Mouse (Mus musculus): Measurements from ENCODE around the gene Pdzd11.

Gene Pdzd11

GRCm38 (mm10) chrX:100625802-100626793, at the start of gene Pdzd11:
Gene Pdzd11, minus strand, starts transcription at chrX:100626568.
- peak; percentile 58 to 79 for DNase-seq (ENCODE audit: low spot score in 2 of 2)

DNA sequence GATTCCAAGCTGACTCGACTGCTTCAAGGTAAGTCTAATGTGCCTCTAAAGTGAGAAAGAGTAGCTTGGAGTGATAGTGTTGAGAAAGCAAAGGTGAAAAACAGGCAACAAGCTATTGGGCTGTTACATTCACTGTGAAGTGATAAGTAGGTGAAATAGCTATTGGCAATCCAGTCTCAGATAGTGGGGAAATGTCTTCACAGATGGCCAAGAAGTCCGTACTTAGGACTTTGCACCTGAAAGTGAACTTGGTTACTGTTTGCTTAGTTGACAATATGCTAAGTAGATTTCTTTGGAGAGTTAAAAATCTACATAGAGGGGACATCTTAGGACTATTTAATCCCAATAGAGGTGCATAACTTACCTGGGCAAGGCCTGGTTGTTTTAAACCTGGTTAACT, 38.5 kb upstream of the Pdzd11 start:
- no peak for DNase-seq (ENCODE audit: low spot score in 2 of 2)

- DNase-seq (ENCODE audit: low spot score in 2 of 2) = no peak
These were observed 26.5 kb upstream of the Pdzd11 start for GRCm38 (mm10) chrX:100652848-100653247.

DNA sequence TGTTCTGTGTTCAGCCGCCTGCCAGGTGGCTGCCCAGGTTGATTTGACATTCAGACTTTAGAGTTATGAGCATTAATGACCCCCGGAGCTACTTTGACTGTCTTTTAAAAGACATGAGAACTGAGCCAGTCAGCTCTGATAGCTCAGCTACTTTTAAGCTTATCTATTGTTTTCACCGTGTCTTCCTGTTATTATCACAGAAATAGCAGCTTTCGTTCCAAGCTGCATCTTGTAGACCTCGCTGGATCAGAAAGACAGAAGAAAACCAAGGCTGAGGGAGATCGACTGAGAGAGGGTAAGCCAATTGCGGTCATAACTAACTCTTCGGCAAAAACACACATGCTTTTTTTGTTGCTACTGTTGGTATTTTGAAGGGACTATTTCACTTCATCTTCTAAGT, 12.1 kb upstream of the Pdzd11 start:
- no peak for DNase-seq (ENCODE audit: low spot score in 2 of 2)

- no peak for DNase-seq (ENCODE audit: low spot score in 2 of 2)
These were observed 2.7 kb upstream of the Pdzd11 start for GRCm38 (mm10) chrX:100629076-100629475.

DNA sequence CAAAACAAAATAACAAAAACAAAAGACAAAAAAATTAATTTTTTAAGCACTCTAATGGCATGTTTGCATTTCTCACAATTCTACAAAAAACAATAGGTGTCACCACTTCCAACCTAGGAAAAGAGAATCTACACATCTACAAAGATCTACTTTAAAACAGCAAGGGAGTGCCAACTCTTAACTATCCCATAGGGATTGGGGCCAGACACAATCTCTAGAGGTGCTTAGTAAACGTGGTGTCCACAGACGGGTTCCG, 894 bp downstream of the Pdzd11 start, which contains the start of gene Kif4:
Gene Kif4, plus strand, starts transcription at position 192 of the 256 bp plus-strand sequence.
- no peak for DNase-seq (ENCODE audit: low spot score in 2 of 2)

GRCm38 (mm10) chrX:100625146-100625545, 1.2 kb downstream of the Pdzd11 start:
- DNase-seq (ENCODE audit: low spot score in 2 of 2) = no peak

GRCm38 (mm10) chrX:100624242-100624641, 2.1 kb downstream of the Pdzd11 start:
- DNase-seq (ENCODE audit: low spot score in 2 of 2) = no peak

DNA sequence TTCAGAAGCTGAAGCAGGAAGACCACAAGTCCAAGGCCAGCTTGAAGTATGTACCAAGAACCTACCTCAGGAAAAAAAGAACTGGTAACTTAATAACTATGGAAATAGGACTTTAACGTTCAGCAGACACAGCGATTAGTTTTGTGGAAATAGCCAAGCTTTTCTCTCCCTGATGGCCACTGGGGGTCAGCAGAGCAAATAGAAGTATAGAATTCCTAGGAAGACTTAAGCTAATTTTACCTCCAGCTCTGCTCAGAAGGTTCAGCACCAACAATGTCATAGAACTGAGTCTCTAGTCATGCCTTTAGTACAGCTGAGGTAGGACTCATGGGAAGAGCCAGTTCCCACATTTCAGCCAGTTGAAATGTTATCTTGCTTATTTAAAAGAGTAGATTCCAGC, 5.0 kb downstream of the Pdzd11 start:
- no peak for DNase-seq (ENCODE audit: low spot score in 2 of 2)

DNA sequence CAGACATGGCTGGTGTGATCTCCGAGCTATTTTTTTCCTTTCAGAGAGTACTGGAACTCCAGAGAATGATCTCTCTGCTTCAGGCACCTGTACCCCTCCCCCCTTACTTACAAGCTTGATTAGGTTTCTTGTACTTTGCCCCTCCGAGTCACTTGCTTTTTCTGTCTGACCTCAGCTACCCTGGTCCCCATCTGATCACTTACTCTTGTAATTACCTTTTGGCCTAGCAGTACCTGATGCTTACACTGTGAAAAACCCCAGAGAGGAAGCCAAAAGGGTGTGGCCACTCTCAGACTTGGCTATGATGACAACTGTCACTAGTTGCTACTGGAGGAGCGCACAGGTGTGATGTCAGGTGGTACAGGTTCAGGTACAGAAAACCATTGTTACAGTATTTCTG, 7.9 kb downstream of the Pdzd11 start:
- no peak for DNase-seq (ENCODE audit: low spot score in 2 of 2)

- no peak for DNase-seq (ENCODE audit: low spot score in 2 of 2)
These were observed 21.1 kb downstream of the Pdzd11 start, which contains the start of gene Arr3 for GRCm38 (mm10) chrX:100605314-100605713. Gene Arr3, plus strand, starts transcription at chrX:100605497.

- no peak for DNase-seq (ENCODE audit: low spot score in 2 of 2)
These were observed 26.6 kb downstream of the Pdzd11 start for GRCm38 (mm10) chrX:100599755-100600154.

DNA sequence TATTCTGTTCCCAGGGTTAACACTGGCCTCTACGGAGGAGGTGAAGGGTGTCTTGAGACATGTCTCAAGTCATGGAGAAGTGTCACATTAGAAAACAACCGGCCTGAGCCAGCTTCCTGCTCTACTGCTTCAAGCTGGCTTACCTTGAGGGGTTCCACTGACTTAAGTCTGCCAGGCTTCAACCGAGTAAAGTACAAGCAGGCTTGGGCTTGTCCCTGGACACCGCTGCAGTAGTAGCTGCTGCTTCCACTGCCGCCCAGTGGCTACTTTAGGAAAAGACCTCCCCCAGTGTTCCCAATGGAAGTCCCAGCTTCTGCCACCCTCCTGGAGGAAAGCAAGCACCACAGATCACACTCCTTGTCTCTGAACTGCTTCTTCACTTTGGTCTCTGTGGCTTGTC, 28.9 kb downstream of the Pdzd11 start:
- peak in 1 of 2 experiments; percentile 12 for DNase-seq (ENCODE audit: low spot score in 2 of 2)

GRCm38 (mm10) chrX:100594791-100595190, 31.6 kb downstream of the Pdzd11 start, which contains the start of gene P2ry4:
Gene P2ry4, minus strand, starts transcription at chrX:100594869.
- no peak for DNase-seq (ENCODE audit: low spot score in 2 of 2)

Data from cerebellum, postnatal 4 days (tissue).